Mouse (Mus musculus): ENCODE measurements at regions not wholly inside any gene's neighbourhood (a gene's known extent, or its start where the extent isn't known, plus 50 kb on each side); places are given as distances from the start of the nearest gene placed in this dataset.

DNA sequence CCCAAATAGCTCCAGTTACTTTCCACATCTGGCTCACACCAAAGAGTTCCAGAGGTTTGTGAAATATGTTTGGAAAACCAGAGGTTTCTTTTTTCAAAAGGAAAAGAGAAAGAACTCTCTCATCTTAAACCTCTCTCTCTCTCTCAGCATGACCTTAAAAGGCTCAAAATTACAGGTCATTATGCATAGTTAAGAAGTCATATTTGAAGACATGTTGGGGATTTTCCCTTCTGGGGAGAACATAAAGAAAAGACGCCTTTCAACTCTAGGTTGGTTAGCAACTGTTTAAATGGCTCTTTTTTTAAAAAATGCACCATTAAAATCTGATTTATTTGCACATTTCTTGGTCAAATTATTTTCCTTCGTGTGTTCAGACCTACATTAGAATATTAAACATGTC, 218.4 kb downstream of the Col12a1 start:
- no peaks in the 10 kb centered on the region for H3K36me3 ChIP-seq
- no peaks in the 10 kb centered on the region for H3K9me3 ChIP-seq
- 58% methylated on average over 2 of the region's 2 CpGs for WGBS
- H3K27ac ChIP-seq = no peak overlapping the region
- H3K9ac ChIP-seq = no peak overlapping the region
- H3K4me2 ChIP-seq = no peak overlapping the region
- H3K4me1 ChIP-seq = no peaks in the 10 kb centered on the region
- no peaks in the 10 kb centered on the region for H3K27me3 ChIP-seq
- ATAC-seq (ENCODE audit: borderline replicate concordance, extremely low read depth, low FRiP score, low TSS enrichment) = no peak
- no peak overlapping the region for H3K4me3 ChIP-seq

DNA sequence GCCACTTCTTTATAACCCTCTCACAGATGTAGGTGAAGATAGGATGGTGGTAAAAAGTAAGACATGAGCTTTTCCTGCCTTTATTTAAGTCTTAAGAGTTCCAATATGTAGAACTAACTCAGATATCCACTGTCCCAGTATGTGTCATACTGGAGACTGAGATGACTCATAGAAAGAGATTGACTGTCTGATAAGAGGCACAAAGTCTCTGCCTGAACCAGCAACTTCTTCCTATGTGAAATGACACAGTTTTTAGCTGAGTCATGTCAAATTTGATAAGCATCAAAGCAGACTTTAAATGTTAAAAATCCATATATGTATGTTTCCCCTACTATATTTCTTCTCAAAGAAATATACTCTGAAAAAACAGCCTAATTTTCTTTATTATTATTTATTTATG, 216.6 kb downstream of the Col12a1 start:
- Histone ChIP-seq H3K27me3 (no peaks in the 10 kb centered on the region), H3K4me2 (no peak overlapping the region), H3K9ac (no peak overlapping the region), H3K36me3 (no peaks in the 10 kb centered on the region), H3K27ac (no peak overlapping the region), H3K4me3 (no peak overlapping the region), H3K4me1 (no peaks in the 10 kb centered on the region), H3K9me3 (no peaks in the 10 kb centered on the region)
- ATAC-seq (ENCODE audit: borderline replicate concordance, extremely low read depth, low FRiP score, low TSS enrichment) = no peak

GRCm38 (mm10) chr9:79516384-79516783, 202.2 kb downstream of the Col12a1 start:
- ATAC-seq (ENCODE audit: borderline replicate concordance, extremely low read depth, low FRiP score, low TSS enrichment) = peak; percentile 90; the same call in 1 of the 2 replicates
- Histone ChIP-seq H3K4me2 (no peak overlapping the region), H3K27ac (no peak overlapping the region), H3K36me3 (no peaks in the 10 kb centered on the region), H3K4me3 (no peak overlapping the region), H3K27me3 (no peaks in the 10 kb centered on the region), H3K4me1 (peaks cover 3% of the 10 kb centered on the region), H3K9ac (no peak overlapping the region), H3K9me3 (no peaks in the 10 kb centered on the region)
- 41% methylated on average over 7 of the region's 7 CpGs for WGBS

DNA sequence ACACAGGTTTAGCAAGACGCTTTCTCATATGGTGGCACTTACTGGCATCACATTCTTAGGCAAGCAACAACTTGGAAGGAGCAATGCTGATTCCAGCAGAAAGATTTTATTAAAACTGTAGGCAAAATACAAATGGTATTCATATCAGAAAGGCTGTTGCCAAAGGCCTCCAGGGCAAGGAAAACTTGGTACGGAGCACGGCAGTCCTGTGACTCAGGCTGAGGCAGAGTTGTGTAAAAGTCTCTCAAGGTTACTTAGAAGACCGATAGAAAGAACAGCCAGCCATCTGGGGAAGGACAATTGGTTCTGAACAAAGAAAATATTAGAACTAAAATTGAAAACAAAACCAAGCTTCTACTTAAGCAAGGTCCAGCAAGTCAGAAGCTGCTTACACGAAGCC, 201.2 kb downstream of the Col12a1 start:
- Histone ChIP-seq H3K36me3 (no peaks in the 10 kb centered on the region), H3K4me3 (no peak overlapping the region), H3K27me3 (no peaks in the 10 kb centered on the region), H3K27ac (no peak overlapping the region), H3K9me3 (no peaks in the 10 kb centered on the region), H3K4me1 (peaks cover 3% of the 10 kb centered on the region), H3K4me2 (no peak overlapping the region), H3K9ac (no peak overlapping the region)
- 68% methylated on average over 5 of the region's 5 CpGs for WGBS
- ATAC-seq (ENCODE audit: borderline replicate concordance, extremely low read depth, low FRiP score, low TSS enrichment) = no peak

DNA sequence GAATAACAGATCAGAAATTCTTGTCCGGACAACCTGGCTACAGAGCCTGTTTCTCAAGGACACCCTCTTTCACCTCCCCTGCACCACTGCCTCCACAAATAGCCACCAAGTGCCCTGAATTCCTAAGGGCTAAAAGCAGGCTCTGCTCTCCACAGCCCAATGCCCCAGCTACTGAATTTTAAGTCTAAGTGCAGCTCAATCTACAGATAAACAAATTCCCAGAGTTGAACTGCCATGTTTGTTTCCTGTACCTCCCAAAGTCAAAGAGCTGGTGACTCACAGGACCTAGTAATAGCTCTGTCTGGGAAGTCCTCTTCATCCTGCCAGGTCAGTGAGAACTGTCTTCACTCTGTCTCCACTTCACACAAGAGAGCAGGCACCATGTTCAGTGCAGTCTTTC, 200.0 kb downstream of the Col12a1 start:
- H3K4me3 ChIP-seq = no peak overlapping the region
- H3K4me1 ChIP-seq = peaks cover 3% of the 10 kb centered on the region
- 50% methylated on average over 1 of the region's 1 CpGs for WGBS
- no peak for ATAC-seq (ENCODE audit: borderline replicate concordance, extremely low read depth, low FRiP score, low TSS enrichment)
- no peaks in the 10 kb centered on the region for H3K27me3 ChIP-seq
- H3K36me3 ChIP-seq = no peaks in the 10 kb centered on the region
- H3K4me2 ChIP-seq = no peak overlapping the region
- H3K9me3 ChIP-seq = no peaks in the 10 kb centered on the region
- no peak overlapping the region for H3K9ac ChIP-seq
- no peak overlapping the region for H3K27ac ChIP-seq

GRCm38 (mm10) chr9:79520498-79520897, 198.1 kb downstream of the Col12a1 start:
- ATAC-seq (ENCODE audit: borderline replicate concordance, extremely low read depth, low FRiP score, low TSS enrichment) = no peak
- no peak overlapping the region for H3K9ac ChIP-seq
- no peak overlapping the region for H3K4me3 ChIP-seq
- no peaks in the 10 kb centered on the region for H3K36me3 ChIP-seq
- 69% methylated on average over 2 of the region's 2 CpGs for WGBS
- no peak overlapping the region for H3K27ac ChIP-seq
- H3K4me2 ChIP-seq = no peak overlapping the region
- peaks cover 3% of the 10 kb centered on the region for H3K4me1 ChIP-seq
- H3K27me3 ChIP-seq = no peaks in the 10 kb centered on the region
- no peaks in the 10 kb centered on the region for H3K9me3 ChIP-seq

- no peaks in the 10 kb centered on the region for H3K4me1 ChIP-seq
- no peak overlapping the region for H3K4me2 ChIP-seq
- H3K27ac ChIP-seq = no peak overlapping the region
- no peak for ATAC-seq (ENCODE audit: borderline replicate concordance, extremely low read depth, low FRiP score, low TSS enrichment)
- 86% methylated on average over 4 of the region's 4 CpGs for WGBS
- H3K36me3 ChIP-seq = no peaks in the 10 kb centered on the region
- no peak overlapping the region for H3K4me3 ChIP-seq
- no peak overlapping the region for H3K9ac ChIP-seq
- H3K27me3 ChIP-seq = no peaks in the 10 kb centered on the region
- H3K9me3 ChIP-seq = no peaks in the 10 kb centered on the region
Measured at GRCm38 (mm10) chr9:79523054-79523453, 195.6 kb downstream of the Col12a1 start.

DNA sequence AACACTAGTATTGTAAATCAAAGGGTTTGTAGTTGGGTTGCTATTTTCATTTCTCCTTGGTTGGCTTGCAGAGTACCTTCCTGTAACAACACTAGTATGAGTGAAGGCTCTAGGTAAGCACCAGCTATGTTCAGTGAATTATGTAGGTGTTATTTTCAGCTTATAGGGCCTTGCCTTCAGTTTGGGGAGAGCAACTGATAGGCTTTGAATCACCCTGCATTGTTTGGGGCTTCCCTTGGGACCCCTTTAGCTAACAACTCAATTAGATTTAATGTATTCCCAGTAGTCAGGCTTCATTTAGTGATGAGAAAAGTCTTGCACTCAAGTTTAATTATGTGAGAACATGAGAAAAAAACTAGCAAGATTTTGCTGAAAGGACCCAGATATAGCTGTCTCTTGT, 193.6 kb downstream of the Col12a1 start:
- H3K9me3 ChIP-seq = no peaks in the 10 kb centered on the region
- no peak overlapping the region for H3K27ac ChIP-seq
- H3K4me1 ChIP-seq = no peaks in the 10 kb centered on the region
- H3K4me2 ChIP-seq = no peak overlapping the region
- H3K9ac ChIP-seq = no peak overlapping the region
- H3K36me3 ChIP-seq = no peaks in the 10 kb centered on the region
- ATAC-seq (ENCODE audit: borderline replicate concordance, extremely low read depth, low FRiP score, low TSS enrichment) = no peak
- H3K27me3 ChIP-seq = no peaks in the 10 kb centered on the region
- no peak overlapping the region for H3K4me3 ChIP-seq

GRCm38 (mm10) chr9:79526390-79526789, 192.2 kb downstream of the Col12a1 start:
- no peak overlapping the region for H3K4me2 ChIP-seq
- H3K27ac ChIP-seq = no peak overlapping the region
- ATAC-seq (ENCODE audit: borderline replicate concordance, extremely low read depth, low FRiP score, low TSS enrichment) = no peak
- 54% methylated on average over 6 of the region's 6 CpGs for WGBS
- no peaks in the 10 kb centered on the region for H3K4me1 ChIP-seq
- no peaks in the 10 kb centered on the region for H3K9me3 ChIP-seq
- no peak overlapping the region for H3K9ac ChIP-seq
- H3K36me3 ChIP-seq = no peaks in the 10 kb centered on the region
- no peaks in the 10 kb centered on the region for H3K27me3 ChIP-seq
- no peak overlapping the region for H3K4me3 ChIP-seq

- Histone ChIP-seq H3K4me3 (no peak overlapping the region), H3K27ac (no peak overlapping the region), H3K4me2 (no peak overlapping the region), H3K27me3 (no peaks in the 10 kb centered on the region), H3K9ac (no peak overlapping the region), H3K9me3 (no peaks in the 10 kb centered on the region), H3K36me3 (no peaks in the 10 kb centered on the region), H3K4me1 (no peaks in the 10 kb centered on the region)
- no peak for ATAC-seq (ENCODE audit: borderline replicate concordance, extremely low read depth, low FRiP score, low TSS enrichment)
- WGBS = 72% methylated on average over 3 of the region's 3 CpGs
Measured at GRCm38 (mm10) chr9:79527331-79527730, 191.3 kb downstream of the Col12a1 start.

Data from lung, embryonic 15.5 days (tissue).